Mouse (Mus musculus): ENCODE data around the gene B3gnt2.

- TF ChIP-seq POLR2A (IDR thresholded peaks at IDR 0.05; ENCODE audit: insufficient read length, low read depth) (no peak), E2F4 (IDR thresholded peaks at IDR 0.05; ENCODE audit: insufficient read depth) (no peak), REST (IDR thresholded peaks at IDR 0.05; ENCODE audit: insufficient read depth, insufficient read length) (no peak)
Observed at GRCm38 (mm10) chr11:22755180-22755579, 105.6 kb downstream of the B3gnt2 start.

Data from myocyte (in vitro differentiated cells).